Mouse (Mus musculus) spleen, embryonic (tissue): ENCODE data around the gene Nsun2.
"Not testable (repeated sequence)": the region's sequence is repeated elsewhere in the genome, so short reads cannot be mapped to it uniquely, and the experiment has no call there.

Experiments used
- CTCF ChIA-PET: fragments of 350-600 bp; sonication (Branson Sonifier 250); formaldehyde crosslinking; loops from one replicate; lab custom pipeline; 2022; lab: Charles Lee

Nsun2 gene

DNA sequence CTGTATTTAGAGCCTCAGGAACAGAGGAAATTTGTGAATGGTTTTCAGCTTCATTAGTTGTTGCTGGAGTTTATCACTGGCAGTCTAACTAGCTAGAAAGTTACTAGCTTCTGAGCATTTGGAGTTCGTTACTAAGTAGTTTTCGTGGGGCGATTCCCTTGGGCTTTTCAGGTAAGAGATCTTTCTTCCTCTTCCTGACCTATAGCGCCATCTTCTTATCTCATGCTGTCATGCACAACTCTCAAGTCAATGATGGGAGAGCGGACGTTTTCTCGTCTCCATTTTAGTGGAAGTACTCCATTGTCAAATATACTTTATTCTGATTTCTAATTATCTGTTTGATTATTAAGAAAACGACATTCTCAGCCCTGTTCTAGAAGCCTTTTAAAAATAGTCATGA lies 16.4 kb downstream of the Nsun2 start:
- CTCF ChIA-PET = no interaction called here

DNA sequence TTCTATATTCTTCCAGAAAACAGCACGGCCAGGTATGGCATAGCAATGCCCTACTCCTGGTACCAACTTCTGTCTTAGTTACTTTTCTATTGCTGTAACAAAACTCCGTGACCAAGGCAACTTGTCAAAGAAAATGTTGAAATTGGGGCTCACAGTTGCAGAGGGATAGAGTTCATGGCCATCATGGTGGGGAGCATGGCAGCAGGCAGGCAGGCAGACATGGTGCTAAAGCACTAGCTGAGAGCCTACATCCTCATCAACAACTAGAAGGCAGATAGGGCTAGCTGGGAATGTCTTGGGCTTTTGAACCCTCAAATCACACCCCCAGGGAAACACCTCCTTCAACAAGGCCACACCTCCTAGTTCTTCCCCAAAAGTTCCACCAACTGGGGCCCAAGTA lies 17.3 kb downstream of the Nsun2 start:
- CTCF ChIA-PET = no interaction called here

DNA sequence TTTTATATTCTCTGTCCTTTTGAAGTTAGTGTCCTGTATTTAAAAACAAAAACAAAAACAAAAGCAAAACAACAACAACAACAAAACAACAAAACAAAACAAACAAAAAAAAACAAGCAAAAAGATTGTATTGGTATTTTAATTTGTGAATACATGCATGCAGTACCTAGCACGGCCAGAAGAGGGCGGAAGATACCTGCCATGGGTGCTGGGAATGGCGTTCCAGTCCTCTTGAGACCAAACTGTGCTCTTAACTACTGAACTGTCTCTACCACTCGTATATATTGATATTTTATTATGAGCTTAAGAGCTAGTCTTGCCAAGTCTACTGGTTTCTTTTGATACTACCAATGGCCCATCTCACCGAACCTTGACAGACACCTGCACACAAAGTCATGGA lies 19.5 kb downstream of the Nsun2 start:
- CTCF ChIA-PET = no interaction called here

DNA sequence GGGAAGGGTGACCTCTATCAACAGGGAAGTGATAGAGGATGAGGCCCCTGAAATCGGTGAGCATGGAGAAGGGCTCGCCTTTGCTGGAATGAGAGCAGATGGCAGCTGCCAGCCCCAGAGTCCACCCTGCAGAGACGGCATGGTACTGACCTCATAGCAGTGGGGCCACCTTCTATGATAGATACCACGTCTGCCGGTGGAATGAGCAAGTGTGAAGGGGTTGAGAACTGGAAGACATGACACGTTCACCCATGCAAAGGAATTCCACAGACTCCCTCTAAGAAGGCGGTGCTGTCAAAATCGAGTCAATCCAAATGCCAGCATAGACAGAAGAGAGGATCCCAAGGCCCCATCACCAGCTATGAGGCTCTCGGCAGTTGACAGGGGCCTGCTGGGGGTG lies 20.7 kb downstream of the Nsun2 start:
- CTCF ChIA-PET = no interaction called here

DNA sequence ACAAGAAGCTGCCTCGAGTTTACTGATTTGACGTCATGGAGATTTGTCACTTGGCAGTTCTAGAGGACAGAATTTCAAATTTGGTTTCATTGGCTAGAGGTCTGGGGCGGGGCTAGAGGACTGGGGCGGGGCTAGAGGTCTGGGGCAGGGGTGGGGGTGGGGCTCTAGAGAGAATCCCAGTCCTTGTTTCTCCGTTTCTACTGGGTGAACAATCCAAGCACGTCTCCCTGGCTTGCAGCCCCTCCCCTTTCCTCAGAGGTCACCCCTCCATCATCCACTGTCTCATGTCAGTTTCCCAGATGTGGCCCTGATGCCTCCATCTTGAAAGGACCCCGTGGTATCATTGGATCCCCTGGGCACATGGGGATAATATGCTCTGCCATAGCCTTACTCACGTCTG lies 21.5 kb downstream of the Nsun2 start:
- CTCF ChIA-PET = interaction anchor here (0.5 kb wide), 1 partner anchor 35 kb away, joined by 3 read pairs; no protein-coding TSS in a partner anchor

DNA sequence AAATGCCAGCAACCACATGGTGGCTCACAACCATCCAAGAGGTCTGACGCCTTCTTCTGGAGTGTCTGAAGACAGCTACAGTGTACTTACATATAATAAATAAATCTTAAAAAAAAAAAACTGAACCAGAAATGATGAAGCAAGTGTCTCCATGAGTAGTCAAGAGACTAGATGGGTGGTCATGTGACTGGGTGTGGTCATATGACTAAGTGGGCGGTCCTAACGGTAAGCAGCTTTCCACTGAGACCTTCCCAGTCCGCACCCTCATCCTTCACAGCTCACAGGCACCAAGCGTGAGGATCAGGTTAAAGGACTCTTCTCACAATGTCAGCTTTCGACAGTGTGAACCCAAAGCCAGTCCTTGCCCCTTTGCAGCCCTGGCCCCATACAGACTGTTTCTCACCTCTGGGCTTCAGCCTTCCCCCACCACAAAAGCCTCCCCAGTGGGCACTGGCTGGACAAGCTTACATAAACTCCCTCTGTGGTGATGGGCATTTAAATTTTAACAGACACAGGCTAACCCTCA lies 22.5 kb downstream of the Nsun2 start:
- CTCF ChIA-PET = no interaction called here

DNA sequence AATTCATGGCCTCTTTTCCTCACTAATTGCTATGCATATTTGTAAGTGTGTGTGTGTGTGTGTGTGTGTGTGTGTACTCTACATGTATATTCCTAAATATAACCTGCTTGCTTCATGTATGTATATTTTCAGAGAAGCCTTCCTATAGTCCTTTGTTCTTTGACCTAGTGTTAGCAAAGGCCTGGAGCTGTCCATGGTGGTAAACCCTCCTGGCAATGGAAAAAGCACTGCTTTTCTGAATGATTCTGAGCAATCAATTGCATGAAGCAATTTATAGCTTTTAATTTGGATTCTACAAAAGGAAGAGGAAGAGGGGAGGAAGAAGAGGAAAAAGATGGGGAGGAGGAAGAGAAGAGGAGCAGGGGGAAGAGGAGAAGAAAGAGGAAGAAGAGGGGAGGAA lies 23.2 kb downstream of the Nsun2 start:
- CTCF ChIA-PET = no interaction called here

DNA sequence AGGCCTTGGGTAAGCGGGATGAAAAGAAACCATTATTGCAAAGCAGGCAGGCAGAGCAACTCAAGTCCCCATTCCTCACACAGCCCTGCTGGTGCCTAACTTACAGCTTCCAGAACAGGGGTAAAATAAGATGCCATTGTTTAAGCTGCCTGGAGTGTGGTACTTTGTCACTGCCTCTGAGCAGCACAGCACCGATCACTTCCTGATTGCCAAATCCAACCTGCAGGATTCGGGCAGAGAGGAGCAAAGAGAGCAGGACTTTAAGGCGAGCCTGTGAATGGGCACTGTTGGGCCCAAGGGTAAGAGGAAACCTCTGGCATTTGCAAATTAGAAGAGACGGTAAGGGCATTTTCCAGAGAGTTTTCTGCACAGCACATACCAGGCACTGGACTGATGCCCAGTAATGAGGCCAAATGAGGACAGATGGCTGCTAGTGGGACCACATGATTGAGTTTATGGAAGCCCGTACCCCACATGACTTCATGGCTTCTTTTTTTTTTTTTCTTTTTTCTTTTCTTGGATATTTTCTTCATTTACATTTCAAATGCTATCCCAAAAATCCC lies 24.6 kb downstream of the Nsun2 start:
- CTCF ChIA-PET = no interaction called here

DNA sequence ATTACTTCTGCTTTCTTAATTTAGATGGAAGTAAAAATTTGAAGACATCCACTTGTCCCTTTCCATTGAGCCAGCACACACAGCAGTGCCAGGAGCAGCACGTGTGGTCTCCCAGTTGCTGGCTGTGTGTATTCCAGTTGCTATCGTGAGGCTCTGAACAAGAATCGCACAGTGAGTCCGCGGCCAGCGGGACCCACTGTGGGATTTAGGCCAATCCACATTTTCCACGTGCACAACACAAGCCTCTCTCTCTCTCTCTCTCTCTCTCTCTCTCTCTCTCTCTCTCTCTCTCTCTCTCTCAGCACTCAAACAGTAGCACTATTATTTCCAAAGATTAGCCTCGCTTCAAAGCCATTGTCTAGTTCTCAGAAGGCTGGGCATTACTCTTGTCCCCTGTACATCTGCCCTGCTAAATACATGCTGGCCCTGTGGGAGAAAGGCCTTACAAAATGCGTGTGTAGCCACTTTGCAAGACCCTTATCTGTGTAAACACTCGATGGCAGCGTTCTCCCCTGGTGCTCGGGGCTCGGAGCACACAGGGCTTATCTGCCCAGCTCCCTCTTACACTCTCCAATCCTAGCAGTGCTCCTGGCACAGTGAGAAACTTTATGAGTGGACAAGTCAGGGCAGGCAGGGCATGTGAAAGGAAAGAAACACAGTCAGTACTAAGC lies 25.9 kb downstream of the Nsun2 start:
- CTCF ChIA-PET = no interaction called here

DNA sequence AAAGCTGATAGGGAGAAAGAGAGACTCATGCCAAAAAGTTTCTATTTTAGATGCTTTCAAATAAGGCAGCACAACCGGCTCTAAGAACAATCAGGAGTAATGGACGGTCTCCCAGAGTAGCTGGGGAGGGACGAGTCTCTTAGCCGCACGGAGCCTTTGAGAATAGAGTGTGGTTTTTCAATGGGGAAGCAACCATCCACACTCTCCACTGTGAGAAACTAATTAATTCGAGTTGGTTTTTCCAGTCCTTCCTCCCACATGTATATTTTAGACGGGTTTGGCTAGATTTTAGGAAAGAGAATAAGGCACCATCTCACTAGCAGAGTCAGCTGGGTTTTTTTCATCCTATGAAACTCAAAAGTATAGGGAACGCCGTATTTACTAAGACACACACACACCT lies 28.5 kb downstream of the Nsun2 start:
- CTCF ChIA-PET = no interaction called here

DNA sequence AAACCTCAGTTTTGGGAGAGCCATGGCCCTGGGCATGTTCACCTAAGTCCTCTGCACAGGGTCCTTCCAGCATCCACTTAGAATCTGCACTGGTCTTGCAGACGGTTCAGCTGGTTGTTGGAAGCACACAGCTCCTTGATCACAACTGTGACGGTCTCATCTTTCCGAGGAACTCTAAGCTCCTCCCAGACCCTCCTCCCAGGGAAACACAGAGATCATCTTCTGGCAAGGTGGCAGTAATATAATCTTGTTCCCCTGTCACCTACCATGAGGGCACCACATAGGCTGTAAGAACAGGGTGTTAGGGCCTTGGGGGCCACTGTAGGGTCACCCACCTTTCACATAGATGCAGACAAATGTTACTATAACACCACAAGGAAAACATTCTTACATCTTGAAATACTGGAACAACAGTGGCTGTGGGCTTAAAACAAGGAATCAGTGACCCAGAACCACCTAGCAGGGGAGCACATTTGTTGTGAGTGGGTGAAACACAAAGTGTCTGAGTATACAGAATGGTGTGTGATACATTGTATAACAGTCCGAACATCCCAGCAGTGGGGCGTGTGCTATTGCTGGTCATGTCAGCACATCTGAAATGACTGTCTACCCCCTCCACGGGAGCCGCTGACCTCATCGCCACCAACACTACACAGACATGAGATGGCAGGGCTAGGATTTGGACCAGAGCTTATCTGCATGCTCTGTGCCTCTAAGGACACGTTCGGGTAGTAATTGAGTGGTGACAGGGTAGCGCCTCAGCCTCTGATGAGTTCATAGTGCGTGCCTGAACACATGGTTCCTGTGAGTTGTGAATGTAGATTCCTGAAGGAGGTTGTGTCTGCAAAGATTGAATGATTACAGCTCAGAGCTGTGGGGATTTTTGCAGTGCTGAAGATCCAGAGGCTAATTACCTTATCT lies 29.4 kb downstream of the Nsun2 start:
- CTCF ChIA-PET = no interaction called here

DNA sequence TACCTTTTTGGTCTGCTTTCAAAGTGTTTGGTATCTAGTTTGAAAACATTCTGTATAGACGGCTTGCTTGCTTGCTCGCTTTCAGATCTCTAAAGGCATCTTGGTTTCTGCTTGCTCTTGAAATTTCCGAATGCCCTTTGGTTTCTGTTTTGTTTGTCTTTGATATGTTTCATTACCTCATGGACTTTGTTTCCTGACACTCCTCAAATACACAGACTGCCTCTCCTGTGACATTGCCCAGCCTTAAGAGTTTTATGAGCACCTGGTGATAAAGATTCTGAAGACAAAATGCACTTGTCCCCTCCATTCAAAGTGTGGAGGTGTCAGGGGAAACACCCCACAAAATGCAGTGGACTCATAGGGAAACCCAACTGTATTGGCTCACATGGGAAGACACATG lies 30.4 kb downstream of the Nsun2 start:
- CTCF ChIA-PET = no interaction called here

DNA sequence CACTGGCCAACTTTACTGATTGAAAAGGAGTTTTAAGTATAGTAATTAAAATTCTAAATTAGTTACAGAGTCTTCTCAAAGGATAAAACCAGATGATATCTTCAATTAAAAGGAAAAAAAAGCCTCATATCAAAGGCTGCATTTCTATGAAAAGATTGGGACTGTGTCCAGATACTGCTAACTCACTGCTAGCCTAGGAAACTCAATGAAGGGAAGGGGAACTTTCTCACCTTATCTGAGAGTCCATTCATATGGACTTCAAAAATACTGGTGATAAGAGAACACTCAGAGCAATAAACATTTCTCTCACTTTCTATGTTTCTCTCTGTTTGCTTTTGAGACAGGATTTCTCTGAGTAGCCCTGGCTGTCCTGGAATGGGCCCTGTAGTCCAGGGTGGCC lies 31.0 kb downstream of the Nsun2 start:
- CTCF ChIA-PET = no interaction called here

DNA sequence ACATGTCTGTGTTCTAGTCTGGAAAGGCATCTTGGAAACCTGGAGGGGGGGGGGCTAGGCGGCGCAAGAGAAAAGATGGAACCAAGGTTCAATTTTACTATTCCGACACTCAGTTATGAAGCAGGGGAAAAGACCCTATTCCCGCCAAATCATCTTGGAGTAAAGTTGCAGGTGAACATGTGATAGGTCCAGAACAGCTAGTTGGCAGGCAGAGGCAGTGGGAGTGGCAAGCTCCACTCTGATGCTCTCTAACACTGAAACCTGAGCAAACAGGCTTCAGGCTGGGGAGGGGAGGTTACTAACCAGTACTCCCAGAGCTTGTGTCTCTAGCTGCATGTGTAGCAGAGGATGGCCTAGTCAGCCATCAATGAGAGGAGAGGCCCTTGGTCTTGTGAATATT lies 31.9 kb downstream of the Nsun2 start:
- CTCF ChIA-PET = not testable (repeated sequence)

DNA sequence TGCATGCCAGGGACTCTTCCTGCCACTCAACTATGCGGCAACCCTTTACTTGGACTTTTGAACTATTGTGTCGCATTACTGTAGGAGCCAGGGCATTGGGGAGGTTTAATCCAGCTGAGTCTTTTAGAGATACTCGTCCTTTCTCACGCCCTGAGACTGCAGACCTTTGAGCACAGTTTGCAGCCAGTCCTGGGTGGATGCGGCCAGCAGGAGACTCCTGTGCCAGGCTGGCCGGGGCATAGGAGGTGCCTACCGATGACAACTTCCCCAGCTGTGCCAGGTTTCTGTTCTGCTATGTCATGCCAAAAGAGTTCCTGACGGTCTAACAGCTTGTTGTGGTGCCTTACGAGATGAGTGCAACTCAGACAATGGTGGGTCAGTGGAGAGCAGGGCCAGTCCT lies 35.7 kb downstream of the Nsun2 start:
- CTCF ChIA-PET = no interaction called here

DNA sequence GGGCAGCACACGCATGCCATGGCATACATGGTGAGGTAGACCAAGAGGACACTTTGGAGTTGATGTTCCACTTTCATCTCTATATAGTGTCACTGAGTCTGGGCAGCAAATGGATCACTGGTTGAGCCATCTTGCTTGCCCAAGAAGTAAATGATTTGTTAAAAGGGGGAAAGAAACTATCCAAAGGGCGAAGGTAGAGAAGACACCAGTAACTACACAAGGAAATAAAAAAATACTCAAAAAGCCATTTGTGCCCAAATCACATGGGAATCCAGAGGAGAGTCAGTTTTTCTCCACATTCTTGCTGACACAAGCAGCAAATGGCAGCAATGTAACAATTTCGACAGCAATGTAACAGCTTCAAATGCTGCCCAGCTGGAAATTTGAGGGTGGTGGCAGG lies 39.0 kb downstream of the Nsun2 start:
- CTCF ChIA-PET = no interaction called here

DNA sequence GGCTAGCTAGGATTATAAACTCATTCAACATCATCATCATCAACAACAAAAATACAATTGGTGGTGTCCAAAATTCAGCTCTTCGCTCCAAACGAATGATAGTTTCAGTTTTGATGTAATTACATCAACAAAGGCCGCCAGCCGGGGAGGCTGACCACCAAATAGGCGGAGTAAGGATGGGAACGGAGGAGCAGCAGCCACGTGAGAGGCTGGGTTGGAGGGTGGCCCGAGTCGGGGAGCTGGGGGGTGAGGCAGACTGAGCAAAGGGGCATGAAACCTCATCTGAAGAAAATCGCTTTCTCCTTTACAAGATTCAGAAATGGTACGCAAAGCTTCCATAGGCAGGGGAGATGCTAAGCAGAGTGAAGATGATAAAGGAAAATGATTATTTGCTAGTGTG lies 43.1 kb downstream of the Nsun2 start:
- CTCF ChIA-PET = no interaction called here

DNA sequence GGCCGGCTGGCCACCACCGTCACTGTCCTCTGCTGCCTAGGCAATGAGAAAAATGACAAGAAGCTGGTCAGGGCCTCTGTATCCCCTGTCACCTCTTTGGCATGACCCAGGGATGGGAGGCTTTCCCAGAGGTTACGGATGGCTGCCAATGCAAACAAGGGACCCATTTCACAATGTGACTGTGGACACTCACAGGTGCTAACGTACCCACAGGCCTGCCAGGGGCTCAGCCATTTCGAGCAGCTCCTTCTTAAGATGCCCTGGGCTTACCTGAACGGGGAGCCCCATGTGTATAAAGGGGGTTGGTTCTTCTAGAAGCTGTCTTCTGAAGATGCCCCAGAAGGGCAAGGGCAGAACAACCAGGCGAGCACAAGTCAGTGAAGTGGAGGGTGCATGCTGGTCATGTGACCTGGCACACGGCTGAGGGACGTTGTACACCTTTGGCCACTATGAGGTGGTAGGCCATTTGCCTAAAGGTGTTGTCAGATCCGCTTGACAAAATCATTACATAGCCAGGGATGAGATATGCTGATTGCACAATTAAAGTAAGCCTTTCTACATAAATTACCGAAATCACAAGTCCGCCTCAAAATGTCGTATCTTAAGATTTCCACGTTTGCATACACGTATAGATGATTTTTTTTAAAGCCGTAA lies 43.8 kb downstream of the Nsun2 start:
- CTCF ChIA-PET = no interaction called here

DNA sequence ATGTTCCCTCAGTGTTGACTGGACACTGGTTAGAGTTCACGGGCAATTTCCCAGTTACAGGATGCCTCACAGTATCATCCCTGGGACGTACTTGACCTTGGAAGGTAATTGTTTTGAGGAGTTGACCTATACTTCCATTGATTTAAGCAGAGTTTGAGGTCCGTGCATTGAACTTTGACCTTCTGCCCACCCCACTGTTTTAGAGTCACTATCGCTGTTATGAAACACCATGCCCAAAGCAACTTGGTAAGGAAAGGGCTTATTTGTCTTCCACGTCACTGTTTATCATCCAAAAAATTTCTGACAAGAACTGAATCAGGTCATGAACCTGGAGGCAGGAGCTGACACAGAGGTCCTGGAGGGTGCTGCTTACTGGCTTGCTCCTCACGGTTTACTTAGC lies 48.9 kb downstream of the Nsun2 start:
- CTCF ChIA-PET = no interaction called here

DNA sequence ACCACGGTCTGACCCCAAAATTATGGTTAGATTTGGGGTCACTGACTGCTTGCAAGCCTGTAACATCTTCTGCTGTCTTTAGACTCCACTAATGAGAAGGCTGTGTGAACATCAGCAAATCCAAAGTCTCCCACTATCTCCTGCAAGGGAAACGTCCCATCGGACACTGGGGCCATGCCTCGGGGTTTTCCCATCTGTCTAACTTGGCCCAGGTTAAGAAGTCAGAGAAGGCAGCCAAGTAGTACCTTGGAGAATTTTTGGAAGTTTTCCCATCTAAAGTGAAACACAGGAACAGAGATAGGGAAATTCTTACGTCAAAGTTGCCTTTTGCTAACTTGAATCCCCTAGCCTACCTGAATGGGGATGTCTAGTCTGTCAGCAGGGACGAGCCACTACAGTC lies 50.0 kb downstream of the Nsun2 start:
- CTCF ChIA-PET = no interaction called here

DNA sequence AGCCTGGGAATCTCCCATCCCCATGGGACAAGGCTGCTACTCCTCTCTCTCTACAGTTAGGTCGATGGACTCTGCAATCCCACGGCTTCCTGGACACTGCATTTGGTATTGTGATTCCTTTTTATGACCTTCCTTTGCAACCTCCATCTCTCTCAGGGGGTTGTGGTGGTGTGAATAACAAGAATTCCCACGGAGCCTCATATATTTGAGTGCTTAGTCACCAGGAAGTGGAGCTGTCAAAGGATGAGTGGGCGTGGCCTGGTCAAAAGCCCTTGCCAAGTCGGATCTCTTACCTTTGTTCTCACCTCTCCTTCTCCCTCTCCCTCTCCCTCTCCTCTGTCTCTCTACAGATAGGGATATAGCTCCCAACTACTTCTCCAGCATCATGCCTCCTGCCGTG lies 52.3 kb downstream of the Nsun2 start:
- CTCF ChIA-PET = no interaction called here

DNA sequence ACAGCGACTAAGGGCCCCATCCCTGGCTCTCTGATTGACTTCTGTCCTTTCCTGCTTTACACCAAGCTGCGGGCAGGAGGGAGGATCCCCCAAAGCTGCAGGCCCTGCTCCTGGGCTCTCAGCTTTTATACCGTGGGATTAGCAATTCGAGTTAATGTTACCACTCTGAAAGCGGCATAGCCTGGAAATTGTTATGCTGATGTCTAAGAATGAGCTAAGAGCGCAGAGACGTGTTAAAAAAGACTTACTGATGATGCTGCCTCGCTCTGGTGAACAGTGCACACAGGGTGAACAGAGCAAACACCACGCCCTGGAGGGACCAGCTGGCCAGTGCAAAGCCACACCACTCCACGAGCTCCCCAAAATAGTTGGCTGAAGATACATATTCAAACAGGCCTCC lies 52.8 kb downstream of the Nsun2 start:
- CTCF ChIA-PET = no interaction called here
